Mouse (Mus musculus) heart, embryonic 10.5 days (tissue): ENCODE measurements at regions not wholly inside any gene's neighbourhood (a gene's known extent, or its start where the extent isn't known, plus 50 kb on each side); places are given as distances from the start of the nearest gene placed in this dataset.

Experiments
- DNase-seq: peaks from one replicate; pipeline ENCODE4 v3.0.0-alpha.2; 2017; ENCODE audit warnings: low spot score
- H3K27ac ChIP-seq: fragments of 300-500 bp; sonication (generic); 2 replicates; pipeline ENCODE4 v1.5.1; 2016; ENCODE audit warnings: mild to moderate bottlenecking
- H3K27me3 ChIP-seq: fragments of 300-500 bp; sonication (generic); 2 replicates; pipeline ENCODE4 v1.6.1; 2016; ENCODE audit warnings: mild to moderate bottlenecking; ENCODE audit not compliant: poor library complexity, insufficient read depth, severe bottlenecking
- H3K36me3 ChIP-seq: fragments of 300-500 bp; sonication (generic); 2 replicates; pipeline ENCODE4 v1.6.1; 2016; ENCODE audit warnings: mild to moderate bottlenecking, moderate library complexity
- H3K4me1 ChIP-seq: fragments of 300-500 bp; sonication (generic); 2 replicates; pipeline ENCODE4 v1.6.1; 2016; ENCODE audit warnings: mild to moderate bottlenecking
- H3K4me3 ChIP-seq: fragments of 300-500 bp; sonication (generic); 2 replicates; pipeline ENCODE4 v1.5.1; 2016; ENCODE audit warnings: mild to moderate bottlenecking, moderate library complexity
- H3K9me3 ChIP-seq: fragments of 300-500 bp; sonication (generic); 2 replicates; pipeline ENCODE4 v1.6.1; 2016; ENCODE audit warnings: mild to moderate bottlenecking, moderate library complexity
- WGBS: fragments of 180-500 bp; shearing (Covaris S2); methylation state at CpG from one replicate; pipeline ENCODE4 v1.1.7; 2016; 5-methylcytosine and 5-hydroxymethylcytosine counted together

DNA sequence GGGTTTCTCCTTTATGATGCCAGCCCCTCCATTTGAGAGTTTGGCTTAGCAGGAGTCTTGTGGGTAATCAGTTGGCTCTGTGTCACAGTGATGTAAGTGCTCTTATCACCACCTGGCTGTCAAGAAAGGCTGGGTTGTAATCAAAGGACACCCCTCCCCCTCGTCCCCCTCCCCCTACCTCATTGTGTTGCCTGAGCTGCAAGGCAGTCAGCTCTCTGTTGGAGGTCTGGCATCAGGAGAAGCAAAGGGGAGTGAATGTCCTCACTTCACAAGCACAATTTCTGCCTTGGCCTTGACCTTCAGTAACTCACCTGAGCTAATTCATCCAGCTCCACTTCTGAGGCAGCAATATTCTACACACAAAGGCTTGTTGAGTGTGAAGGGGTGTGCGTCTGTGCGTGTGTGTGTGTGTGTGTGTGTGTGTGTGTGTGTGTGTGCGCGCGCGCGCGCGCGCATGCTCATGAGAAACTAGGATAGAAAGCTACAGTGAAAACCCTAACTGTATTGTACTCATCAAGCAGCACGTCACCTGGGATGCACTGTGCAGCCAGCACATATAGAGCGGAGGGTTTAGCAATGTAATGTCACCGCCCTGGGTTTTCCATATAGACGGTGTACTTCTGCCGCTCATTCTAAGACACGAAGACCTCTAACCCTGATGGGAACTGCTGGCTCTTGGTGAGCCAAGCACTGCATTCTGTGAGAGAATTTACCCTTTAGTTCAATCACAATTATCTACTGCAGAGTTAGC is 182.7 kb upstream of the Smim15 start:
- 64% methylated on average over 17 of the region's 17 CpGs for WGBS
- H3K4me3 ChIP-seq: 0 out of 2 replicates have a peak overlapping the region, but pooled peaks have one; percentile 5

DNA sequence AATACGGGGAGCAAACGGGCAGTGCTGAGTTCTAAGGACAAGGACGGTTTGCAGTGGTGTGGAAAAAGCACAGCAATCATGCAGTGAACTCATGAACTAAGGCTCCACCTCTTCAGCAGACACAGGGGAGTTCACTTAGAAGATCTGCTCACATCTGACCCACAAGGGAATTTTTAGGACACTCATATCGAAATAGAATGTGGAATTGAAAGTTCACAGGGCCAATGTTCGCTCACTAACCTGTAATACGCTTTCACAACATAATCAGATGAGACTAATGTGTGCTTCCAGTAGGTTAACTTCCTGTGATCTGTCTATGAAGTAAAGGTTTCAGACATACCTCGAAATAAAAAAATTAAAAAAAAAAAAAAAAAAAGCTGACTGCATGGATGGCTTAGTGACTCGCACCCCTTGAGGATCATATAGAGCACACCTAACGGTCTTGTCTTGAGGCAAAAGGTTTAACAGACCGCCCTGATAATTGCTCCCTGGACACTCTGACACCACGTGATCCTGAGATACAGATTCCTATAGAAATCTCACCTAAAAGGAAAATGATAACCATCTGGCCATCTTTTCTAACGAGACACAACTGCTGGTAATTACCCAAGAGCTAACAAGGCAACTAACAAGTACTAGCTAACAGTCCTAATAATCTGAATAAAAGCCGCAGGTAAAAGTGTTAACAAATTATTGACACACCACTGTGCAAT is 187.0 kb upstream of the Smim15 start:
- WGBS: 79% methylated on average over 13 of the region's 13 CpGs
- Histone ChIP-seq H3K36me3 (no peaks in the 10 kb centered on the region), H3K4me3 (no peak overlapping the region), H3K27ac (no peak overlapping the region), H3K27me3 (no peaks in the 10 kb centered on the region), H3K9me3 (no peaks in the 10 kb centered on the region), H3K4me1 (peaks cover 24% of the 10 kb centered on the region)
- DNase-seq: no peak

More for the DNA sequence above, 182.7 kb upstream of the Smim15 start:
- H3K27me3 ChIP-seq: no peaks in the 10 kb centered on the region
- H3K27ac ChIP-seq: peak overlapping the region; percentile 37; the same call in 1 of the 2 replicates
- H3K9me3 ChIP-seq: no peaks in the 10 kb centered on the region
- H3K36me3 ChIP-seq: no peaks in the 10 kb centered on the region
- DNase-seq: no peak
- H3K4me1 ChIP-seq: peaks cover 48% of the 10 kb centered on the region

DNA sequence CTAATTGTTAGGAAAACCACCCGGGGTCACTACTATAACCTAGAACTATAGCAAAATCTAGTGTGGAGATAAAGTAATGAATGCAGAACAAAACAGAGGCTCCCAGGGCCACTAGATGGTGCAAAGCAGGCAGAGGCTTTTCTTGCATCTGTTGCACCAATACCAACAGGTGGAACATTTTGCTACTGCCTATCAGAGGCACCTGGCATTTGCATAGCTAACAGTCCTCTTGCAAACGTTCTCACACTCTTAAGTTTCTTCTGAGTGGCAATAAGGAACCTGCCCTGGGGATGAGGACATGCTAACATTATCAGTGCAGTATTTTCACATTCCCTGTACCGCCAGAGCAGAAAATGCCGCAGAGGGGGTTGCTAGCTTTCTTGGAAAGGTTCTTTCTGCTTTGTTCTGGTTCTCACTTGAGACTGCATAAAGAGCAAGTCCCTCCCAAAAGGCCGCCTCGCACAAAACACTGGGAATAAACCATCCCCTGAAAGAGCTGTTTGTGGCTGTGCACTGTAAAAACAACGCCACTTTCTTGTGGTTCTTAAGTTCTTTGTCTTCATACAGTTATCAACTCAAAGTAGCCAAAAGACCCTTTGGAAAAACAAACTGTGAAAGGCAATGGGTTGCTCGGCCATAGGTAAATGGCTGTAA is 193.2 kb upstream of the Smim15 start:
- H3K27me3 ChIP-seq: no peaks in the 10 kb centered on the region
- DNase-seq: no peak
- H3K4me1 ChIP-seq: peaks cover 43% of the 10 kb centered on the region
- H3K9me3 ChIP-seq: no peaks in the 10 kb centered on the region
- WGBS: 64% methylated on average over 8 of the region's 8 CpGs
- H3K36me3 ChIP-seq: no peaks in the 10 kb centered on the region
- H3K4me3 ChIP-seq: no peak overlapping the region
- H3K27ac ChIP-seq: no peak overlapping the region

DNA sequence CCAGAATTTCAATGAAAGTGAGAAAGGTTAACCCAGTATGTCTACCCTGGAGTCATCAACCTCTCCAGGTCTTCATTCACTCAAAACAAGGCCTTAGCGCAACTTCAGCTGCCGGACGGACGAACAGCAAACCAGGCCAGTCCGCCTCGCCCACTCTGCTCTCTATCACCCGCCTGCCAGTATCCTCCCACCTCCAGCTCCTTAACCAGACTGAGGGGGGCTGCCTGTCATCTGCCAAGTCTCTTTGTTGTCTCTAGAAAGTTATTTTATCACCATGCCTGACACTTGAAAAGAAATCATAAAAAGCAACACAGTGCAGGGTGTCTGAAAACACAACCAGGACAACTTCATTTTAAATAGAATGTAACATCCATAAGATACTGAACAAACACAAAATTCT is 195.4 kb upstream of the Smim15 start:
- peaks cover 59% of the 10 kb centered on the region for H3K4me1 ChIP-seq
- no peak for DNase-seq

DNA sequence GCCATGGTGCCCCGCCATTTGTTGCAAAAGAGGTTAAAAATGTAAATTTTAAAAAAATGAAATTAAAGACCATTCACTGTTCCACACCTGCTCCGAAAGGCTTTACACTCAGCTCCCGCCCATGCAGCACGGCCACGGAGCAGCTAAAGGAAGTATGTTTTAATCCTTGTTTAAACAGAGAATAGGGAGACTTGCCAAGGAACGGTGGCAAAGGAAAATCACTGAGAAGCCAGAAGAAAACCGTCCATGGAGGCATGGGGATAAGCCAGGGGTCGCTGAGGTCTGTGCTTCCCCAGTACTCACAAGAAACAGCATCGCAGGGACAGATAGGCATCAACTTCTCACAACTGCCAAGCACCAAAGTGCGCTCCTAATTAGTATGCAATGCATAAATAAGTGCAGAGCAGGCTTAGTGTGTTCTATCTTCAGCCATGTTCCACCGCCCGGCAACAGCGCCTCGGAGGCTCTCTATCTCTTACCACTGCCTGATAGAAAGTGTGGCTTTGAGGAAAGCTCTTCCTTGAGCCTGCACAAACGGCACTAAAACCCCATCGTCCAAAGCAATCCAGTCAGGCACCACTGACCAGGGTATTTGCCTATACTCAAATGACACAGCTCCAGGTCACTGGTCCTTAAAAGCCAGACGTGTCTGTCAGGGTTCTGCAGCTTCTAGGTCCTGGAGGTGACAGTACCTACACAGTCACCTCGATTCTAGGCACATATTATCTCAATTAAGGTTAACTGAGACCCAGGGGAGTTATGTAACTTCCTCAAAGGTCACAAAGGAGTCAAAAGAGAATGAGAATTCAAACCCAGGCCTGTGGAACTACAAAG is 196.8 kb upstream of the Smim15 start:
- no peak for DNase-seq
- 0 out of 2 replicates have a peak overlapping the region, but pooled peaks have one; percentile 12 for H3K4me3 ChIP-seq
- no peaks in the 10 kb centered on the region for H3K27me3 ChIP-seq
- H3K9me3 ChIP-seq: no peaks in the 10 kb centered on the region
- peak overlapping the region; percentile 52; the same call in 1 of the 2 replicates for H3K27ac ChIP-seq
- WGBS: 42% methylated on average over 18 of the region's 18 CpGs
- H3K4me1 ChIP-seq: peaks cover 61% of the 10 kb centered on the region
- H3K36me3 ChIP-seq: no peaks in the 10 kb centered on the region

More for the DNA sequence above, 195.4 kb upstream of the Smim15 start:
- Histone ChIP-seq H3K27me3 (no peaks in the 10 kb centered on the region), H3K4me3 (no peak overlapping the region), H3K36me3 (no peaks in the 10 kb centered on the region), H3K9me3 (no peaks in the 10 kb centered on the region), H3K27ac (no peak overlapping the region)
- 38% methylated on average over 7 of the region's 7 CpGs for WGBS

DNA sequence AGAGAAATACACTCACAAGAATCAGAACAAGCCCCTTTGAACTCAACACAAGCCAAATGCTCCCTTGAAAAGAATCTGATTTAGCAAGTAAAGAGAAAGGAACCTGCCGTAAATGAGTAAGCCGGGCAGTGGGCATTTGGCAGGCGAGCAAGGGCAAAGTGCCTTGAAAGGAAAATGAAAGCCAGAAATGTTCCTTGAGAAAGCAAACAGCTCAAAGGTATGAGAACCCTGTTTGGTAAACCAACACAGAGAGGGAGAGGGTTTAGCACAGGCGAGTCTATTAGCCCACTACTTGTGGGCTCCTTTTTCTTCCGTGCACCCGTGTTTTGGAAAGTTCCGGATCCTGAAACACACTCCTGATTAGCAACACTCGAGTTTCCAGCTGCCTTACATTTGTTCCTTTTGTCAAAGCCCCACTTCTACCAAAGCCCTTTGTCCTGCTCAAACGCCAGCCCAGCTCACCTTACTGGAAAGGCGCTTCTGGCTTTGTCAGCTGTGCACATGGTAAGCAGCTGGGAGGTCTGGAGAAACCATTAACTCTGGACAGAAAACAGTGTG is 197.5 kb upstream of the Smim15 start:
- Histone ChIP-seq H3K27me3 (no peaks in the 10 kb centered on the region), H3K9me3 (no peaks in the 10 kb centered on the region), H3K27ac (peak overlapping the region; percentile 52), H3K4me1 (peaks cover 63% of the 10 kb centered on the region), H3K4me3 (no peak overlapping the region), H3K36me3 (no peaks in the 10 kb centered on the region)
- DNase-seq: no peak
- 55% methylated on average over 10 of the region's 10 CpGs for WGBS

DNA sequence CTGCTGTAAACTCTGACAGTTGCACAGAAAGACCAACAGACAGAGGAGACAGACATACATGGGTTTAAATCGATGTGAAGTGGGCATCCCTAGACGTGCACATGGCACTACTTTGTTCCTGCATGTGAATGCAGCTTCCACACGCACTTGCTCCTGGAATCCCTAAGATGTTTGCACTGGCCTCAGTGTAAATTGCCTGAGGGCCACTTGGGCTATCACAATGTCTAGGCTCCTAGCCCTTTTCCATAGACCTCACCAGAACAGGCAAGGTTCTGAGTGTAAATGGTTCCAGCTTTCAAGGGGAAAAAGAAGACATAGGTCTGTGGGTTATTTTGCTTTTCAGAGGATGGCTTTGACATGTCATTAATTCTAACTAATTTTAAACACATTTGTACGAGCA is 198.4 kb upstream of the Smim15 start:
- DNase-seq: no peak
- no peak overlapping the region for H3K27ac ChIP-seq
- no peak overlapping the region for H3K4me3 ChIP-seq
- peaks cover 67% of the 10 kb centered on the region for H3K4me1 ChIP-seq
- 71% methylated on average over 4 of the region's 4 CpGs for WGBS
- no peaks in the 10 kb centered on the region for H3K27me3 ChIP-seq
- H3K9me3 ChIP-seq: no peaks in the 10 kb centered on the region
- H3K36me3 ChIP-seq: no peaks in the 10 kb centered on the region

DNA sequence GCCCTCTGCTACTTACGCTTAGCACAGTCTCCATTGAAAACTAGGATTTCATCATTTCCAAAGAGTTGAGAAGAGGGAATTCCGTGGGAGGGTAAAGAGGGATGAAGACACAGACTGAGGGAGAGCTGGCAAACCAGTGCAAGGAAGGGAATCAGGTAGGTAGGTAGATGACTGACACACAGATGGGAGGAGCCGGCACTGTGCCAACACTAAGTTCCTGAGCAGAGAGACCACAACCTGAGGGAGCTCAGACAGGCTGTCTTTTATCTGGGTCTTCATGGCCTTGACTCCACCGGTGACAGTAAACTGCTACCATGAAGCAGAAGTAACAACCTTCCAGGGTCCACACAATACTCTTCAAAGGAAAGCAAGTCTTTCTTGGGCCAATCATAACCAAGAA is 200.2 kb upstream of the Smim15 start:
- Histone ChIP-seq H3K4me3 (no peak overlapping the region), H3K9me3 (no peaks in the 10 kb centered on the region), H3K27me3 (no peaks in the 10 kb centered on the region), H3K27ac (no peak overlapping the region), H3K36me3 (no peaks in the 10 kb centered on the region), H3K4me1 (peaks cover 56% of the 10 kb centered on the region)
- WGBS: 77% methylated on average over 4 of the region's 4 CpGs
- DNase-seq: no peak

DNA sequence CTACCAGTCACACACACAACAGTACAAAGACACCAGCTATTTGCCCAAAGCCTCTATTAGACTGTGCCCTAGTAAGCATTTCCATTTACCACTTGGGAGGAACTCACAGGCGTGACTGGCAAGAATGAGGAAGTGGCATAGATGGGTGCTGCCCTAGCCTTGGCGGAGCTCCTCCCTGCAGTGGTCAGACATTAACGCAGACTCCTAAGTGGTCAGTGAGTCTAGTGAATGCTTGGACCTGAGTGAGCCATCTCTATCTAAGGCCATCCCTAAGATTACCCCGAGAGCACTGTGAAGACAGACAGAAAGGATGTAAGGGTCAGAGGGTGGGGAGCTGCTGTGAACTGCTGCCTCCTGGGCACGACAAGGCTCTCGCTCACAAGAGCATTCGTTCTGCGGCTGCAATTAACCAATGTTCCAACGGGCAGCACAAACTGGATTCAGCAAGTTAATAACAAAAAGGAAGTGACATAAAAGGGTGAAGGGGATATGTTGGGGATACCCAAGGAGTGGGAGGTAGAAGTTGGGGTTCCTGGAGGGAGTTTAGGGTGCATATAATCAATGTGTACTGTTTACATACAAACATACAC is 206.0 kb upstream of the Smim15 start:
- peak; percentile 41 for DNase-seq
- H3K27ac ChIP-seq: no peak overlapping the region
- H3K27me3 ChIP-seq: no peaks in the 10 kb centered on the region
- H3K36me3 ChIP-seq: no peaks in the 10 kb centered on the region
- H3K4me3 ChIP-seq: no peak overlapping the region
- 80% methylated on average over 9 of the region's 9 CpGs for WGBS
- H3K4me1 ChIP-seq: peaks cover 40% of the 10 kb centered on the region
- H3K9me3 ChIP-seq: no peaks in the 10 kb centered on the region

DNA sequence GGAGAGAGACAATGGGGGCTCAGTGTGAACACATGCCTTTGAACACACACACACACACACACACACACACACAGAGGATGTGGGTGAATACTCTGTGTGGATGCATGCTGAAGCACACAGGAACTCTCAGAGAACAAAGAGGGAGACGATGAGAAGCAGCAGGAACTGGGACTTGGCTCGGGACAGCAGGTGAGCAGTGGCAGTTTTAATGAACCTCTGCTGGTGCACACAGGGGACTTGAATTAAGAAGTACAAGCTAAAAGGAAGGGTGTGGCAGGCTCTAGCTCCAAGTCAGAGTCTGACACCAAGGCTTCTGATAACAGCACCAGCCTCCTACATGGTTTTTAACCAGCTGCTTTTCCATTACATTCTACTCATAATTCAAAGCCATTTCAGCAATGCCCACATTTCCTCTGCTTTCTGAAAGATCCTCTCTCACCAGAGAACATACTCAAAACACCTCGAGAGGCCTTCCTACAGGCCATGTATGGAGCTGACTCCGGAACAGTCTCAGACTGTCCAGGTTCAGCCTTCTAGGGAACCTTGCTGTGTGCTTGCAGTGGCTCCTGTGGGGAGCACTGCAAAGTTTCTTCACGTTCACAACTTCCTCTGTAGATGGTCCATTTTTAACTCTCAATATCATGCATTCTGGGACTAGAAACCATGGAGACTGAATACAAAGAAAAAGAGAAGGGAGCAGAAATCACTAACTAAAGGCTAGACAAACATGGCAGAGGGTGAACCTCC is 206.9 kb upstream of the Smim15 start:
- H3K36me3 ChIP-seq: no peaks in the 10 kb centered on the region
- H3K27me3 ChIP-seq: no peaks in the 10 kb centered on the region
- WGBS: 51% methylated on average over 5 of the region's 5 CpGs
- no peak overlapping the region; the same call in 1 of the 2 replicates for H3K27ac ChIP-seq
- H3K4me1 ChIP-seq: peaks cover 40% of the 10 kb centered on the region
- H3K9me3 ChIP-seq: no peaks in the 10 kb centered on the region
- DNase-seq: peak; percentile 66
- H3K4me3 ChIP-seq: no peak overlapping the region

DNA sequence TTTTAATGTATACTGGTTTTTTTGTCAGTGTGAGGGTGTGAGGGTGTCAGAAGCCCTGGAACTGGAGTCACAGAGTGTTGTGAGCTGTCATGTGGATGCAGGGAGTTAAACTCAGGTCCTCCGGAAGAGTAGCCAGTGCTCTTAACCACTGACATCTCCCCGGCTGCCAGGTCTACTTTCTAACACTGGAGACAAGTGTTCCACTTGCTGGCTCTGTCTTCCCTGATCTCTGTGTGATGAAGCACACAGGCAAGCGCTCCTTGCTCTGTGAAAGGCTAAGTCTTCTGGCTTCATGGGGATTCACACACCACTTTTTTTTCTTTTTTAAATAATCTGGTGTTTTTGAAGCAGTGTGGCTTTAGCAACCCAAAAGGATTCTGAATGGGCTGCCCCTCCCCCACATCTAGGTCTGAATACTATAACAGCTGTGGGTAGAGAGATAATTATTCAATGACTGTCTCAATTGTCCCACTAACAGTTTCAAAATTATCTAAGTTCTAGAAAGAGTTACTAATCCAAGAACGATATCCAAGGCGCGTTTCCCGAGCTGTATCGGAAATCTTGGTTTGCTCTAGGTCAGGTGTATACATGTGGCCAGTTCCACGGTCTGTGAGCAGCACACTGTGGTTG is 208.4 kb upstream of the Smim15 start:
- 55% methylated on average over 9 of the region's 9 CpGs for WGBS
- no peak overlapping the region for H3K27ac ChIP-seq
- peaks cover 40% of the 10 kb centered on the region for H3K4me1 ChIP-seq
- H3K4me3 ChIP-seq: no peak overlapping the region
- no peaks in the 10 kb centered on the region for H3K9me3 ChIP-seq
- H3K27me3 ChIP-seq: no peaks in the 10 kb centered on the region
- no peaks in the 10 kb centered on the region for H3K36me3 ChIP-seq
- peak; percentile 75 for DNase-seq
